Mouse (Mus musculus): Measurements from ENCODE around the gene Pank1.

- TF ChIP-seq CTCF (IDR thresholded peaks at IDR 0.05; ENCODE audit: low read depth, low read length), result no peak
- no peak for TF ChIP-seq POLR2A (IDR thresholded peaks at IDR 0.05; ENCODE audit: borderline replicate concordance, low read depth, low read length)
Observed at GRCm38 (mm10) chr19:34812711-34813110, 66.5 kb downstream of the Pank1 start.
